Mouse (Mus musculus) thymus, adult 2 months (tissue): ENCODE data around the gene Pdk4. TPM values are rescaled to one million over a fixed set of nuclear protein-coding genes. Genes with fewer than 3 reads are reported as not detected.

Experiments
- DNase-seq: peaks from one replicate; pipeline ENCODE4 v3.0.0; 2021
- H3K27ac ChIP-seq: fragments of 200-500 bp; 2 replicates; pipeline ENCODE4 v1.5.1; 2012; ENCODE audit warnings: low read length, control low read depth; ENCODE audit not compliant: control insufficient read depth, insufficient read depth
- H3K27me3 ChIP-seq: fragments of 200-500 bp; 2 replicates; pipeline ENCODE4 v1.6.1; 2012; ENCODE audit warnings: mild to moderate bottlenecking, low read length, moderate library complexity, mixed read lengths; ENCODE audit not compliant: control insufficient read depth, insufficient read depth
- H3K36me3 ChIP-seq: fragments of 200-500 bp; 2 replicates; pipeline ENCODE4 v1.6.1; 2012; ENCODE audit warnings: mild to moderate bottlenecking, low read length, moderate library complexity; ENCODE audit not compliant: control insufficient read depth, insufficient read depth
- H3K4me1 ChIP-seq: fragments of 200-500 bp; replicated peaks from 2 replicates; pipeline ENCODE4 v1.6.1; 2012; ENCODE audit warnings: low read length; ENCODE audit not compliant: control insufficient read depth, insufficient read depth
- H3K4me3 ChIP-seq: fragments of 200-500 bp; 2 replicates; pipeline ENCODE4 v1.5.1; 2012; ENCODE audit warnings: mild to moderate bottlenecking, low read length, control low read depth, moderate library complexity; ENCODE audit not compliant: control insufficient read depth, insufficient read depth
- CTCF ChIP-seq: fragments of 200-500 bp; IDR thresholded peaks from 2 replicates; pipeline ENCODE4 v1.5.1; 2012; ENCODE audit warnings: mild to moderate bottlenecking, control low read depth, low read length, moderate library complexity, borderline replicate concordance; ENCODE audit not compliant: control insufficient read depth, poor library complexity, insufficient read depth; ENCODE audit errors: extremely low read depth
- POLR2A ChIP-seq: fragments of 200-500 bp; IDR thresholded peaks from 2 replicates; pipeline ENCODE4 v1.6.1; 2012; ENCODE audit warnings: mild to moderate bottlenecking, low read length, control low read depth, moderate library complexity; ENCODE audit not compliant: control insufficient read depth, poor library complexity, insufficient read depth; ENCODE audit errors: extremely low read depth
- WGBS: fragments of 180-500 bp; shearing (Covaris S2); methylation state at CpG from one replicate; pipeline ENCODE4 v1.1.7; 2018; 5-methylcytosine and 5-hydroxymethylcytosine counted together
- polyA plus RNA-seq: library from polyadenylated mRNA; depleted of rRNA; stranded (reverse); fragments of >200 nt; gene quantifications from 2 replicates; pipeline ENCODE4 v1.2.3, GENCODE M21; 2012

Pdk4 gene
- polyA plus RNA-seq, 1 experiment: 28.6 TPM

DNA sequence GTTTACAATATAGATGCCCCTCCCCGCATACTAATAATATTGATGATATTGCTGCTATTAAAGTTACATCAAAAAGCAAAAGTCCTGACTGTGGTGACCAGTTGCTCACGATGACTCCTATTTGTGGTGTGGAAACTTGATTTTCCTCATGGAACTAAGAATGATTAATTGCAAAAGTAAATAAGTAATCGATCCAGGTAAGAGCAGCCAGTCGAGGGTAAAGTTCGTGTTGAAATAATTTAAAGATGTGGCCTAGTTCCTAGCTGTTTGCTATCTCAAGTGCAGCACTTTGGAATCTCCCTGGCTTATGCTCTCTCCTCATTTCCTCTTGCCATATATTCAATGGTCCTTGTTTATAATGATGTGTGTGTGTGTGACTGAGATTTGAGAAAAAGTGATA is 46.2 kb downstream of the Pdk4 start:
- DNase-seq: no peak
- no peak overlapping the region for H3K27ac ChIP-seq
- no peaks in the 10 kb centered on the region for H3K36me3 ChIP-seq
- no peaks in the 10 kb centered on the region for H3K27me3 ChIP-seq
- no peak overlapping the region for H3K4me3 ChIP-seq
- TF ChIP-seq CTCF (no peak), POLR2A (no peak)
- WGBS: 92% methylated on average over 5 of the region's 5 CpGs
- H3K4me1 ChIP-seq: no peaks in the 10 kb centered on the region

DNA sequence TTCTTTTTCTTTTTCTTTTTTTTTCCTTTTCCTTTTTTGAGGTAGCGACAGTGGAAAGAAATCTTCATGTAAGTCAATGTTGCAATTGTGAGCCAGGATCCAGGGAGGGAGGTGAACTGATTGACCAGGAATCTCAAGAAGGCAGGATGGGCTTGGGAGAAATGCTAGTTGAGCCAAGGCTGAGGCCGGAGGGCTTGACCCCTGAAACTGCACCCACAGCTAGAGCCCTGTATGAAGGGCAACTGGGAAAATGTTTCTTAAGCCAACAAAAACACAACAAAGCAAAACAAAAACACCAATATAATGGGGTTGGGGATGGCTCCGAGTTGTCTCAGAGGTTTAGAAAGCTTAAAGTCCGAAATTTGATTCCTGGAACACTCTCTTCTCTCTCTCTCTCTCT is 47.7 kb downstream of the Pdk4 start:
- no peaks in the 10 kb centered on the region for H3K27me3 ChIP-seq
- TF ChIP-seq CTCF (no peak), POLR2A (no peak)
- H3K36me3 ChIP-seq: no peaks in the 10 kb centered on the region
- WGBS: 92% methylated on average over 4 of the region's 4 CpGs
- H3K4me1 ChIP-seq: no peaks in the 10 kb centered on the region
- DNase-seq: no peak
- no peak overlapping the region for H3K27ac ChIP-seq
- H3K4me3 ChIP-seq: no peak overlapping the region

DNA sequence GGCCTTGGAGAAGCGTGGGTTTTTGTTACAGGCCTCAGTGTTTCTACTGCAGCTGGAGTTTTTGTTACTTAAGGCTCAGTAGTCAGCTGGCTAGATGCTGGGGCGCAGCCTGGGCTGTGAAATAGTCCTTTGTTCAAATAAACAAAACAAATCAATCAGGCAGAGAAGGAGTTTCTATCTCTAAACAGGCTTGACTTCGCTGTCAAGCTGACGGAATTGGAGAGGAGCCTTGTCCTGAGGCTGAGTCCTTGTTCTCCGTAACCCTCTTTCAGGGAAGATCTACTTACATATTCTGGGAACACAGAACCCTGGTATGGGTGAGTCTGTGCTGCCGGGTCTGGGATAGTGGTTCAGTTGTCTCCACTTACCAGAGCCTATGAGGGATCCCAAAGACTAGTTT is 48.6 kb downstream of the Pdk4 start:
- no peak for TF ChIP-seq POLR2A
- no peak for TF ChIP-seq CTCF
- no peak for DNase-seq

DNA sequence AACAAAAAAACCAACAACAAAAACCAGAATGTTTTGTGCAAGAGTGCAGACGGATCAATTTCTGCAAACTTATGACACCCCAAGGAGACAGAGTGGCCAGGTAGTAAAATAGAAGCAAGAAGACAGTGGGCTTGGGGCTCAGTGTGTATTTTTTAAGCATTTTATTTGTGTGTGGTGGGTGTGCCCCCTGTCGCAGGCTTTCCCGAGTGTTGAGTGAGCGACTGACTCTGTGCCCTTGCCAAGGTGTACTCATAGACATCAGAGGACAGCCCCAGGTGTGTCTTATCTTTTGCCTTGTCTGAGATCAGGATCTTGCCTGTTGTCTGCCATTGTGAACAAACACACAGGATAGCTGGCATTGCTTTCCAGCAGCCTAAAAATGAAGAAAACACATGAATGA is 49.1 kb downstream of the Pdk4 start:
- Histone ChIP-seq H3K4me3 (no peak overlapping the region), H3K4me1 (peaks cover 6% of the 10 kb centered on the region), H3K27ac (no peak overlapping the region), H3K36me3 (no peaks in the 10 kb centered on the region), H3K27me3 (no peaks in the 10 kb centered on the region)
- 94% methylated on average over 4 of the region's 4 CpGs for WGBS
- no peak for TF ChIP-seq CTCF
- no peak for TF ChIP-seq POLR2A
- no peak for DNase-seq

More for the DNA sequence above, 48.6 kb downstream of the Pdk4 start:
- H3K4me3 ChIP-seq: no peak overlapping the region
- H3K27me3 ChIP-seq: no peaks in the 10 kb centered on the region
- H3K27ac ChIP-seq: no peak overlapping the region
- WGBS: 88% methylated on average over 6 of the region's 6 CpGs
- peaks cover 6% of the 10 kb centered on the region for H3K4me1 ChIP-seq
- no peaks in the 10 kb centered on the region for H3K36me3 ChIP-seq

DNA sequence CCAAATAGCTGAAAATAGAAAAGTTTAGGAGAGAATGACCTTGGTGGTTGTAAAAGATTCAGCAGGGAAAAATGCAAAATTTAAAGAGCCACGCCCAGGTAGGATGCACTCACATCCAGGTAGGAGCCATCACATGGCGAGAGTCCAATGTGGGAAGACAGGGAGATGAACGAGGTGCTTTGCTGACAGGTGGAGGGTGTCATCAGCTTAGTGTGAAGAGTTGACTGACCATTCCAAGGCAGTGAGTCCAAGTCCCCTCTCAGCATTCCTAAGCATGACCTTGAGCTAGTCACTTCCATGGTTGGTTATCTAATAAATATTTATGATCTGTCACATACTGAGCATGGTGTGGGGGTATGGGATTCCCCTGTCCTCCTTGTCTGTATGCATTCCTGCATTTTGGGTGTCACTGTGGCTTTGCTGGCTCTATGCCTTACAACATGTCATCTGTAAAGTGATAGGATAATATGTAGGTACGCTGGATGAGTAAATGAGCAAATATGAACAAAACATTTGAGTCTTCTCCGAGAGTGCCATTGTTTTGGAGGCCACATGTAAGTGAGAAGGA is 51.7 kb downstream of the Pdk4 start:
- 95% methylated on average over 5 of the region's 5 CpGs for WGBS

DNA sequence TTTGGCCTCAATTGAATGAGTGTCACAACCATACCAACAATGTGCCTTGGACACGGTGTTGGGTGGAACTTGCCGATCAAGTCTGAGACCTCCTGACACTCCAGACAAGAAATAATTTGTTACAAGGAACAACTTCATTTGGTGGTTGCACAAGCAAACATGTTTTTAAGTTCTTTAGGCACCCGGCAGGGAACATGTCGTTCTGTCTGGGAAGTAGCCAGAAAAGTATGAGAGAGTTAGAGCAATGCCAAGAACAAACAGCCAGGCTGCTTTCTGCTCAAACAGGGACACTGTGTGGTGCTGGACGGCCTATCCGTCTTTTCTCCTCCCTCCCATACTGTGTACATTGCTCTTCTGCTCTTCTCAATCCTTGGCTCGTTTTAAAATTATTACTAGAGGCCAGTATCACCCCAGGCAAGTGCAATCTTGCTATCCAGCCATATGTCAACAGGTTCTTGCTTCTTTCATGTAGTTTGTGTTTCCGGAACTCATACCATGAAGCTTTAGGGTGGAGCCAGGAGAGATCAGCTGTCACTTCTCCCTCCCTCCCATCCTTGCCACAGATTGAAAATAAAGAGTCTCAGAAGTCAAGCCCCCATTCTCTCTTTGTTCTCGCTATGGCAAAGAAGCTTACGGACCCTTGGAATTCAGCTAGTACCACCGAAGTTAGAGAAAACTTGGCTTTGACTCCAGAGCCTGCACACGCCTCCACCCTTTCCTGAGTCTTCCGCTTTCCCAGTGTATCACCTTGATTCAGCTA is 52.8 kb downstream of the Pdk4 start:
- 56% methylated on average over 13 of the region's 13 CpGs for WGBS
- H3K36me3 ChIP-seq: no peaks in the 10 kb centered on the region
- H3K27ac ChIP-seq: no peak overlapping the region
- TF ChIP-seq CTCF: no peak
- TF ChIP-seq POLR2A: no peak
- no peaks in the 10 kb centered on the region for H3K27me3 ChIP-seq
- H3K4me1 ChIP-seq: peaks cover 6% of the 10 kb centered on the region
- H3K4me3 ChIP-seq: no peak overlapping the region
- DNase-seq: no peak

More for the DNA sequence above, 51.7 kb downstream of the Pdk4 start:
- Histone ChIP-seq H3K4me1 (peaks cover 6% of the 10 kb centered on the region), H3K36me3 (no peaks in the 10 kb centered on the region), H3K4me3 (no peak overlapping the region), H3K27me3 (no peaks in the 10 kb centered on the region), H3K27ac (no peak overlapping the region)
- no peak for DNase-seq
- TF ChIP-seq CTCF (no peak), POLR2A (no peak)
